Mouse (Mus musculus) embryonic facial prominence, embryonic 14.5 days (tissue): Measurements from ENCODE around the gene Zfp319. TPM values are rescaled to one million over a fixed set of nuclear protein-coding genes. Genes with fewer than 3 reads are reported as not detected.

Experiments used
- ATAC-seq: fragments of 200-750 bp; cut with Nextera tagmentation; 2 replicates; pipeline ENCODE4 v1.8.0; 2017; ENCODE audit warnings: low read depth, moderate number of reproducible peaks, moderate TSS enrichment
- DNase-seq: peaks from one replicate; pipeline ENCODE4 v3.0.0-alpha.2; 2015; ENCODE audit warnings: low spot score
- H3K27ac ChIP-seq: fragments of 300-500 bp; sonication (generic); replicated peaks from 2 replicates; pipeline ENCODE4 v1.5.1; 2014; ENCODE audit warnings: low read depth, mild to moderate bottlenecking, low read length, moderate library complexity
- H3K27me3 ChIP-seq: fragments of 300-500 bp; sonication (generic); replicated peaks from 2 replicates; pipeline ENCODE4 v1.6.1; 2014; ENCODE audit warnings: low read length; ENCODE audit not compliant: control insufficient read depth, insufficient read depth
- H3K36me3 ChIP-seq: fragments of 300-500 bp; sonication (generic); 2 replicates; pipeline ENCODE4 v1.6.1; 2014; ENCODE audit warnings: low read length, mixed read lengths; ENCODE audit not compliant: control insufficient read depth, insufficient read depth
- H3K4me1 ChIP-seq: fragments of 300-500 bp; sonication (generic); 2 replicates; pipeline ENCODE4 v1.6.1; 2014; ENCODE audit warnings: antibody characterized with exemption, low read length; ENCODE audit not compliant: control insufficient read depth, insufficient read depth
- H3K4me2 ChIP-seq: fragments of 300-500 bp; sonication (generic); 2 replicates; pipeline ENCODE4 v1.6.1; 2014; ENCODE audit warnings: low read depth, mild to moderate bottlenecking, low read length, moderate library complexity, mixed read lengths
- H3K4me3 ChIP-seq: fragments of 300-500 bp; sonication (generic); 2 replicates; pipeline ENCODE4 v1.5.1; 2014; ENCODE audit warnings: low read depth, mild to moderate bottlenecking, low read length
- H3K9ac ChIP-seq: fragments of 300-500 bp; sonication (generic); 2 replicates; pipeline ENCODE4 v1.6.1; 2014; ENCODE audit warnings: low read depth, mild to moderate bottlenecking, low read length, moderate library complexity, mixed read lengths
- H3K9me3 ChIP-seq: fragments of 300-500 bp; sonication (generic); 2 replicates; pipeline ENCODE4 v1.6.1; 2016; ENCODE audit warnings: low read length; ENCODE audit not compliant: control insufficient read depth
- WGBS: fragments of 180-500 bp; shearing (Covaris S2); extraction: QIAGEN DNeasy Blood & Tissue Kit; methylation state at CpG from one replicate; pipeline ENCODE4 v1.1.7; 2014; 5-methylcytosine and 5-hydroxymethylcytosine counted together
- polyA plus RNA-seq: library from polyadenylated mRNA; unstranded; fragments of >200 nt; fragmentation: Nextera tagmentation; extraction: Ambion mirVana; gene quantifications from 2 replicates; pipeline ENCODE4 v1.2.1, GENCODE M21; 2014

The Zfp319 gene
- polyA plus RNA-seq, 1 experiment from 2014 or later = 8.9 TPM

DNA sequence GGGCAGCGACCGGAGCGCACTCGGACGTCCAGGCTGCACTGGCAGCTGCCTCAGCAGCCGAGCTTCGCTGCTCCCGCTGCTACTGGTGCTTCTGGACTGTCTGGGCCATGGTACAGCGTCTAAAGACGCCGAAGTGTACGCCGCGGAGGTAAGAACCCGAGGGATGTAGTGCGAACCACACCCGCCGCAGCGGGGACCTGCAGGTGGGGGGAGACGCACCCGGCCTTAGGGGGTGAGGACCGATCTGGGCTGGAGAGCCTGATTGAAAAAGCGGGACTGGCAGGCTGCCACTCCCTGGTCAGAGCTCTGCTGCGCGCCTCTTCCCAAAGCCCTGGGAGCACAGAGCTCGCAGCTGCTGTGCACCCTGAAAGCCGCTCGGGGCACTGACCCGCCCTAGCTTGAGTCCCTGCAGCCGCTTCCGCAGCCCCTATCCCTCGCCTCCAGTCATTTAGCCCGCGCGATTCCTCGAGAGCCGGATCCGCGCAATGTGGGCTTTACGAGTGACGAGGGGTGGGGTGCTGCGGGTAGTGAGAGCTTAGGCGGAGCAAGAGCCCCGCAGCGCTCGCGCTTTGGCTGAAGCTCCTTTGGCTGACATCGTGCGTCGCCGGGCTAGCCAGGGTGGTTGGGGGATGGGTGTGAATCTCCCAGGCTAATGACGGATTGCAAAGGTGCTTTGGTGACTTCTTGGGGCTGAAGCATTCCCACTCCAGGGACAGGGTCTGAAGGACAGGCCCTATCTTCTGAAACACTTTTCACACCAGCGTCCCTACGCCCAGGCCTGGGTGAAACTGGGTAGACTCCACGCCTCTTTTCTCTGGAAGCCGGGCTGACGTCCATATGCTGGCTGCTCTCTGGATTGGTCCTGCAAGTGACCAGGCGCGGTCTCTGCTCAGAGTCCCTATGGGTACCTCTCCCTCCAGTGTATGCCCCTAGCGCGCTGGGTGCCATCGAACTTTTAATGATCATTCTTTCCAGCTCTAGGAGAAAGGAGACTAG, 21.4 kb upstream of the Zfp319 start:
- 3% methylated on average over 55 of the region's 62 CpGs for WGBS
- H3K9me3 ChIP-seq = no peaks in the 10 kb centered on the region
- H3K4me2 ChIP-seq = peak overlapping the region; percentile 99
- no peak overlapping the region for H3K27ac ChIP-seq
- H3K27me3 ChIP-seq = peaks cover 14% of the 10 kb centered on the region
- H3K9ac ChIP-seq = peak overlapping the region; percentile 76
- peak; percentile 48 for ATAC-seq
- H3K36me3 ChIP-seq = no peaks in the 10 kb centered on the region
- H3K4me1 ChIP-seq = peaks cover 11% of the 10 kb centered on the region
- DNase-seq = peak; percentile 68
- peak overlapping the region; percentile 75 for H3K4me3 ChIP-seq

DNA sequence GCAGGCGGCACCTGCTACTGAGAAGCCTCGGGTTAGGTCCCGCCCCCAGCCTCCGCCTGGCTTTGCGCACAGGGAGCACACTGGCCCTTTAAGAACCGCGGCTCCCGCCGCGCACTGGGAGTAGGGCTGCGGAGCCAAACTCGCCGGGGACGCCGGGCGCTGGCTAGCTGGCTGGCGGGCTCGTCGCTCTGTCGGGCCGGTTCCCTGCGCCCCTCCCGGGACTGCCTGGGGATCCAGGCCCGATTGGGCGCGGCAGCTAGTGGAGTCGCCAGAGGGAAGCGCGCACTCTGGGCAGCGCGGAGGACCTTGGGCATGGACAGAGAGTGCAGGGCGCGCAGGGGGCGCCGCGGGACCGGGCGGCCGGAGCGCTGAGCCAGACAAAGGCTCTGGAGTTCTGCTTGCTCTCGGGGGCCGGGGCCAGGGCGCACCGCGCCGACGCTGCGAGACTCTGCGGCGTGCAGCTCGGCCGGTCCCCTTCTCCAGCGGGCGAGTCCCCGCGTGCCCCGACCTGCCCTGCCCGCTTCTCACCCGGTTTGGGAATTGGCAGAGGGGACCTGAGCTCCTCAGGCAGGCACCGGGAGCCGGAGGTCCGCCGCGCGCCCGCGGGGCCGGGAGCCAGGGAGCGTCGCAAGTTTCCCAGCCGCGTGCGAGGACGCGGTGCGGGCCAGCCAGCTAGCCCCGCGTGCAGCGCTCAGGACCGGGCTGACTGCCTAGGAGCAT, 20.6 kb upstream of the Zfp319 start, which contains the start of gene Mmp15:
Mmp15 (plus strand) TSS at position 118 of the 720 bp plus-strand sequence.
- Histone ChIP-seq H3K4me2 (peak within 1 kb of the TSS; percentile 99), H3K27me3 (peaks cover 14% of the 10 kb centered on the region), H3K27ac (peak within 1 kb of the TSS; percentile 58; the same call in 1 of the 2 replicates)

DNA sequence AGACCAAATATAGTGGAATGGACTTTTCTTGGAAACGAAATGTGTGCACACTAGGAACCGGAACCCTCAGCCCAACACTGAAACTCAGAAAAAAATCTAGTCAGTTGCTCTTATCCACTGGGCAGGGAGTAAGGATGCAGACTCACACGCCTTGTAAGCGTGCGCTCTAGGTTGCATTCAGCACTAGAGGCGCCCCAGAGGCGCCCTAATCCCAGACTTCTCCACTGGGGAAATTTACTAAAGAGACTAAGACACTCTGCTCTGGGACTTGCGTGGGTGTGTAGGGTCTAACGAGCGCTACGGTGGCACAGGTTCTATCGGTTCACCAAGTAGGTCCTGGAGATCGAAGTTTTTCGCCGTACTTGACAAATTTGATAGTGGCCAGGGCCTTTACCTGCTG, 19.7 kb upstream of the Zfp319 start:
- 3% methylated on average over 15 of the region's 15 CpGs for WGBS
- DNase-seq (peak; percentile 68), ATAC-seq (no peak)
- Histone ChIP-seq H3K27me3 (peaks cover 14% of the 10 kb centered on the region), H3K9me3 (no peaks in the 10 kb centered on the region), H3K4me1 (peaks cover 11% of the 10 kb centered on the region), H3K36me3 (no peaks in the 10 kb centered on the region; the same call in 1 of the 2 replicates), H3K4me3 (peak overlapping the region; percentile 75), H3K9ac (no peak overlapping the region), H3K27ac (no peak overlapping the region), H3K4me2 (peak overlapping the region; percentile 99)

More for the DNA sequence above, 20.6 kb upstream of the Zfp319 start, which contains the start of gene Mmp15:
- peak within 1 kb of the TSS; percentile 76 for H3K9ac ChIP-seq
- peak; percentile 83 for ATAC-seq
- H3K36me3 ChIP-seq = no peaks in the 10 kb centered on the region
- H3K4me3 ChIP-seq = peak within 1 kb of the TSS; percentile 75
- H3K9me3 ChIP-seq = no peaks in the 10 kb centered on the region
- 0% methylated on average over 10 of the region's 80 CpGs for WGBS
- DNase-seq = peak; percentile 83
- peaks cover 11% of the 10 kb centered on the region for H3K4me1 ChIP-seq

DNA sequence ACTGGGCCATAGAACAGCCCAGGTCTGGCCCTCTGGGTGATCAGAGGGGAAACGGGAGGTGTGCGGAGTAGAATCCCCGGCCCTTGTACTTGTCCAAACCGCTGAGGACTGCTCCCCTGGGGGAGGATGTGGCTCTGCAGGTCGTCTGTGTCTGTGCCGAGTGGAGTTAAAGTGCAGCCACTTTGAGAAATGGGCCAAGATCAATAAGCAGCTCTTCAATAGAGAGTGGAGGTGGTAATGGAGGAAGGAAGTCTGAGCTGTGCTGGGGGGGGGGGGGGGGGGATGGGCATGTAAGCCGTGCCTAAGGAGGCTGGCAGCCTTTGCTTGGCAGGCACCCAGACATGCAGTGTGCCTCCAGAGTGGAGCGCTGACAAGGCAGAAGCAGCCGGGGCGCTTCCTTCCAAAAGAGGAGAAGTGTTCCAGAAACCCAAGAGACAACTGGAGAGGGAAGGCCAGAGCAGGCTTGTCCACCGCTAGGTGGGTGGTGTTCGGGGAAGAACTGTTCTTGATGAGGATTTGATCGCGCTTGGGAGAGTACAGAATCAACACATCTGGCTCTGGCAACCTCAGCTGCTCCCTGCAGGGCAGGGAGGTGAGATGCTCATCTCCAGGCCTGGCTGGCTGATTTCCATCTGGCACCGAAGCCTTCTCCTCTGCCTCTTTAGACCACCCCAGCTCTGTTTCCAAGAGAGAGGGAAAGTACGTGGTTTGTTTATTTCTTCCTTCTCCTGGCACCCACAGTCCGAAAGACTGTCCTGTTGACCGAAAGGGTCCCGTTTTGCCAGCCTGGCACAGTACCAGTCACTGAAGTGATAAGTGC, 17.3 kb upstream of the Zfp319 start:
- WGBS = 38% methylated on average over 19 of the region's 19 CpGs
- H3K9ac ChIP-seq = 0 out of 2 replicates have a peak overlapping the region, but pooled peaks have one; percentile 10
- DNase-seq (peak; percentile 82), ATAC-seq (no peak)
- no peak overlapping the region for H3K4me3 ChIP-seq
- H3K27ac ChIP-seq = no peak overlapping the region; the same call in 1 of the 2 replicates
- H3K36me3 ChIP-seq = peaks cover 16% of the 10 kb centered on the region
- H3K9me3 ChIP-seq = no peaks in the 10 kb centered on the region
- H3K27me3 ChIP-seq = peaks cover 10% of the 10 kb centered on the region
- peak overlapping the region; percentile 28; the same call in 1 of the 2 replicates for H3K4me2 ChIP-seq
- peaks cover 11% of the 10 kb centered on the region for H3K4me1 ChIP-seq

DNA sequence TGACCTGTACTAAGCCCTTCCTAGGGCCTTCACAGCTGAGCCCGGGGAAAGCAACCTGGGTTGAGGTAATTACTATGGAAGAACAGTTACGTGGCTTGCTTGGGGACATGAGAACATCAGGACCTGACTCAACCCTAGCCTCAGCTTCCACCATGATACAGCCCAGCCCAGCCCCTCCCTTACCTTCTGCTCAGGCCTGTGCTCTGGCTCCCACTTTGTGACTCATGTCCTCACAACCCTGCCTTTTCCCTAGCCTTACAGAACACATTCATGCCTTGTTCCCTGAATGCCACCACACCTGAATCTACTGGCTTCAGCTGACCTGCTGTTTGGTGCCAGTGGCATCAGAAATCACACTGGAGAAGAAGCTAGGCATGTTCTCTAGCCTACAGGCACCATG, 16.6 kb upstream of the Zfp319 start:
- WGBS = 91% methylated on average over 2 of the region's 2 CpGs
- no peak overlapping the region for H3K4me3 ChIP-seq

DNA sequence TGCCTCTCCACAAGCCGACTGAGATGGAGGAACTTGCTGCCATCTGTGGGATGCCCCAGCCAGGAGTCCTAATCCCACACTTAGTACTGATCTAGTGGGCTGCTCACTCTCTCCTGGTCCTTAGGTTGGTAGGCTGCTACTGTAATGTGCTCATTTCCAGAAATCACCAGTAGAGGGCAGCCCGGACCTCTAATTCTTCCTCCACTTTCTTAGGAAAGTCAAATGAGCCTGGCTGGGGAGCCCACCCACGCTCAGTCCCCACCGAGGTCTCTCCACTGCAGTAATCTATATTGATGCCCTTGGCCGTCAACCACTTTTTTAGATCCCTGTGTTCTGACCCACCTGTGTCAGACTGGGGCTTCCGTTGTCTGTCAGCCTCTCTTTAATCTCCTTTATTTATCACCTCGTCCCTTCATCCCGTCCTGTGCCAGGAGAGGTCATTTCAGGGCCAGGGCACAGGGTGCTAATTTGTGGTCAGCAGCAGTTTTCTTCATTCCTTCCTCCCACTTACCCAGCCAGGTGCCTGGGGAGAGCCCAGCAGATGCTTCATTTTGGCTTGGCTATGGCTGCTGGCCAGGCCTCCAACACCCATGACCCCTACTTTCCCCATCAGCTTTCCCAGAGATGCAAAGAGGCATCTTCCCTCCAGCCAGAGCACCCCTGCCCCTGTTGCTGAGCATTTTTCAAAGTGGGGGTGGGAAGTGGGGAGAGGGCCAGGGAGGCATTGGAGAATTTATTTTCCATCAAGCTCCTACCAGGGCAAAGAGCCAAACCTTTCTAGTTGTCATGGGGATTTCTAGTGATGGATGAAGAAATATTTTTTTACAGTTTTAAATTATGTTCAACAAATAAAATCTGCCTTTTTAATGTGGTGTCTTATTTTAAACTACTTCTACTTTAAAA, 15.1 kb upstream of the Zfp319 start:
- DNase-seq = peak; percentile 85
- no peak overlapping the region for H3K27ac ChIP-seq

More for the DNA sequence above, 16.6 kb upstream of the Zfp319 start:
- Histone ChIP-seq H3K9me3 (no peaks in the 10 kb centered on the region), H3K9ac (0 out of 2 replicates have a peak overlapping the region, but pooled peaks have one; percentile 22), H3K4me1 (peaks cover 11% of the 10 kb centered on the region), H3K27ac (no peak overlapping the region), H3K4me2 (peak overlapping the region; percentile 28; the same call in 1 of the 2 replicates), H3K36me3 (peaks cover 23% of the 10 kb centered on the region), H3K27me3 (peaks cover 7% of the 10 kb centered on the region)
- no peak for DNase-seq
- no peak for ATAC-seq

DNA sequence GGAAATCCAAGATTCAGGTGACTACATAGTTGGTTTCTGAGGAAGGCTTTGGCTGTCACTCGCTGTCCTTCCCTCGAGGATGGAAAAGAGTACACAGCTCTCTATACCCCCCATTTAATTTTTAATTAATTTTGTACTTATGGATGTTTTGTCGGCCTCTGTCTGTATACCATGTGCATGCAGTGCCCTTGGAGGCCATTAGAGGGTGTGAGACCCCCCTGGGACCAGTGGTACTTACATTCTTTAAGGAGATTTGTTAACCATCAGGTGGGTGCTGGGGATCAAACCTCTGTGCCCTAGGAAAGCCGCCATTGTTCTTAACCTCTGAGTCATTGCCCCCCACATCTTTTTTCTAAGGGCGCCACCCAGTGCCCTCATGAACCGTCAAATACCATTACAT, 12.9 kb upstream of the Zfp319 start:
- Histone ChIP-seq H3K9ac (no peak overlapping the region), H3K4me2 (no peak overlapping the region), H3K4me3 (no peak overlapping the region), H3K27me3 (no peaks in the 10 kb centered on the region; the same call in 1 of the 2 replicates), H3K9me3 (no peaks in the 10 kb centered on the region), H3K36me3 (peaks cover 48% of the 10 kb centered on the region), H3K27ac (no peak overlapping the region), H3K4me1 (peaks cover 11% of the 10 kb centered on the region)
- ATAC-seq (no peak), DNase-seq (no peak)
- WGBS = 69% methylated on average over 6 of the region's 6 CpGs

More for the DNA sequence above, 15.1 kb upstream of the Zfp319 start:
- WGBS = 36% methylated on average over 8 of the region's 8 CpGs
- Histone ChIP-seq H3K4me3 (no peak overlapping the region), H3K27me3 (peaks cover 7% of the 10 kb centered on the region), H3K36me3 (peaks cover 32% of the 10 kb centered on the region), H3K9ac (no peak overlapping the region), H3K4me2 (no peak overlapping the region), H3K9me3 (no peaks in the 10 kb centered on the region), H3K4me1 (peaks cover 11% of the 10 kb centered on the region)
- peak; percentile 9; the same call in 1 of the 2 replicates for ATAC-seq
